Comparison of ENCODE assay signal across 14 mouse cellular contexts in genomic region chr4:149246578-149247155, GRCm38 (mm10).
DNase-seq lines count a peak whose midpoint lies in the region; ATAC-seq and TF ChIP-seq lines count a peak whose summit lies in the region.
"Had no signal": no experiment of that assay in that cellular context is flagged by ENCODE, and none has a peak within 500 bp of the region (broad histone marks: within the 10 kb centered on the region; RNA-seq: fewer than 3 reads in every experiment).

No protein-coding gene starts in this region.

- H3K4me3 ChIP-seq in heart, adult 2 months: no peak overlapping the region
- no peak overlapping the region for H3K4me3 ChIP-seq in forebrain, embryonic 16.5 days (replicated peaks; ENCODE audit: low read length)
- H3K4me3 ChIP-seq in midbrain, embryonic 10.5 days: no peak overlapping the region
- H3K4me3 ChIP-seq in neural tube, embryonic 15.5 days (replicated peaks): no peak overlapping the region
- H3K4me3 ChIP-seq: intestine, embryonic 15.5 days; liver, embryonic 12.5 days; myocyte had no signal

- 79% methylated on average over 7 of the region's 7 CpGs for WGBS in heart, adult 2 months
- 12% methylated on average over 7 of the region's 7 CpGs for WGBS in forebrain, embryonic 16.5 days
- 64% methylated on average over 7 of the region's 7 CpGs for WGBS in midbrain, embryonic 10.5 days
- 19% methylated on average over 7 of the region's 7 CpGs for WGBS in neural tube, embryonic 15.5 days

- H3K27me3 ChIP-seq in heart, adult 2 months (ENCODE audit: control insufficient read depth, insufficient read depth, low read length): no peaks in the 10 kb centered on the region
- H3K27me3 ChIP-seq in forebrain, embryonic 16.5 days (replicated peaks; ENCODE audit: control insufficient read depth, insufficient read depth, low read length): no peaks in the 10 kb centered on the region
- no peaks in the 10 kb centered on the region for H3K27me3 ChIP-seq in midbrain, embryonic 10.5 days (ENCODE audit: low read depth, poor library complexity, severe bottlenecking)
- no peaks in the 10 kb centered on the region for H3K27me3 ChIP-seq in neural tube, embryonic 15.5 days (replicated peaks)
- H3K27me3 ChIP-seq: intestine, embryonic 15.5 days; liver, embryonic 12.5 days had no signal

- TF ChIP-seq EP300 in heart, adult 2 months (IDR thresholded peaks at IDR 0.05; ENCODE audit: insufficient read depth, low read depth, low read length): no peak

- H3K9ac ChIP-seq in heart, adult 2 months (ENCODE audit: low read depth, low read length): no peak overlapping the region
- no peak overlapping the region for H3K9ac ChIP-seq in forebrain, embryonic 16.5 days (replicated peaks; ENCODE audit: low read depth, low read length)
- H3K9ac ChIP-seq in neural tube, embryonic 15.5 days (replicated peaks): no peak overlapping the region
- H3K9ac ChIP-seq: intestine, embryonic 15.5 days; liver, embryonic 12.5 days had no signal

- no peaks in the 10 kb centered on the region for H3K79me2 ChIP-seq in heart, adult 2 months (replicated peaks; ENCODE audit: control insufficient read depth, insufficient read depth, low read length)

- peak; percentile 45; the same call in 1 of the 2 replicates for ATAC-seq in forebrain, embryonic 16.5 days
- ATAC-seq in neural tube, embryonic 15.5 days (ENCODE audit: low FRiP score): no peak
- no peak for ATAC-seq in activated CD4-positive, CD25-positive, alpha-beta regulatory T cell, adult 4 months
- ATAC-seq: intestine, embryonic 15.5 days; liver, embryonic 12.5 days had no signal

- no peak overlapping the region for H3K27ac ChIP-seq in heart, adult 2 months
- H3K27ac ChIP-seq in forebrain, embryonic 16.5 days (ENCODE audit: low read length): peak overlapping the region; percentile 83
- peak overlapping the region; percentile 86 for H3K27ac ChIP-seq in midbrain, embryonic 10.5 days (replicated peaks)
- peak overlapping the region; percentile 71; the same call in 1 of the 2 replicates for H3K27ac ChIP-seq in neural tube, embryonic 15.5 days (replicated peaks)
- H3K27ac ChIP-seq: intestine, embryonic 15.5 days; liver, embryonic 12.5 days had no signal

- no peaks in the 10 kb centered on the region for H3K4me1 ChIP-seq in heart, adult 2 months (ENCODE audit: control insufficient read depth, insufficient read depth, low read length)
- H3K4me1 ChIP-seq in forebrain, embryonic 16.5 days (replicated peaks; ENCODE audit: control insufficient read depth, insufficient read depth, low read length): peaks cover 11% of the 10 kb centered on the region
- peaks cover 22% of the 10 kb centered on the region for H3K4me1 ChIP-seq in midbrain, embryonic 10.5 days
- H3K4me1 ChIP-seq in neural tube, embryonic 15.5 days: peaks cover 3% of the 10 kb centered on the region; the same call in 1 of the 2 replicates
- H3K4me1 ChIP-seq: intestine, embryonic 15.5 days; liver, embryonic 12.5 days had no signal

- peaks cover 3% of the 10 kb centered on the region for H3K36me3 ChIP-seq in heart, adult 2 months (ENCODE audit: control insufficient read depth, insufficient read depth, low read length)
- H3K36me3 ChIP-seq in forebrain, embryonic 16.5 days (ENCODE audit: control insufficient read depth, insufficient read depth): peaks cover 31% of the 10 kb centered on the region
- peaks cover 90% of the 10 kb centered on the region for H3K36me3 ChIP-seq in midbrain, embryonic 10.5 days
- H3K36me3 ChIP-seq in neural tube, embryonic 15.5 days: peaks cover 76% of the 10 kb centered on the region

- no peak for TF ChIP-seq CTCF in heart, adult 2 months (IDR thresholded peaks at IDR 0.05)

- H3K9me3 ChIP-seq in forebrain, embryonic 16.5 days (ENCODE audit: control insufficient read depth, low read length): no peaks in the 10 kb centered on the region
- no peaks in the 10 kb centered on the region for H3K9me3 ChIP-seq in midbrain, embryonic 10.5 days (replicated peaks)
- no peaks in the 10 kb centered on the region for H3K9me3 ChIP-seq in neural tube, embryonic 15.5 days (replicated peaks)
- H3K9me3 ChIP-seq: intestine, embryonic 15.5 days; liver, embryonic 12.5 days had no signal

- H3K4me2 ChIP-seq in forebrain, embryonic 16.5 days (ENCODE audit: low read length): peak overlapping the region; percentile 4; the same call in 1 of the 2 replicates
- H3K4me2 ChIP-seq in neural tube, embryonic 15.5 days: no peak overlapping the region
- H3K4me2 ChIP-seq: intestine, embryonic 15.5 days; liver, embryonic 12.5 days had no signal

- TF ChIP-seq POLR2A in heart, adult 2 months (IDR thresholded peaks at IDR 0.05; ENCODE audit: insufficient read depth, low read depth, low read length): no peak

- DNase-seq in heart, adult 11 months: peak; percentile 34
- DNase-seq in heart, adult 2 months: no peak
- no peak for DNase-seq in midbrain, embryonic 10.5 days (ENCODE audit: low spot score)
- no peak for DNase-seq in left cerebral cortex, adult 18-20 months (ENCODE audit: low spot score in 2 of 2)
- no peak for DNase-seq in T-cell, adult 2 months (ENCODE audit: low spot score)
- DNase-seq: gastrocnemius, postnatal 36 days; kidney, postnatal 10 days; thymus, adult 18-20 months had no signal

- intact Hi-C loops in heart, adult 2 months (cut with DNase I): no loop called here
